Mouse (Mus musculus) MEL (cell line): ENCODE measurements around the gene Mib2. TPM values are rescaled to one million over a fixed set of nuclear protein-coding genes. Genes with fewer than 3 reads are reported as not detected.

Source experiments
- DNase-seq: peaks from one replicate; pipeline ENCODE4 v3.0.0; 2011; ENCODE audit warnings: low read depth, low spot score
- H3K27ac ChIP-seq: 2 replicates; pipeline ENCODE4 v1.5.1; 2012; ENCODE audit warnings: low read depth, mild to moderate bottlenecking, control low read depth, low read length, moderate library complexity; ENCODE audit not compliant: control insufficient read depth
- H3K27me3 ChIP-seq, 2 experiments: fragments of 150-350 bp in 1 of 2; sonication (generic) in 1 of 2; 2 replicates each; pipeline ENCODE4 v1.6.1; 2012; ENCODE audit warnings: low read length in 2 of 2, mild to moderate bottlenecking in 2 of 2, improper control_type of control experiment in 1 of 2, moderate library complexity in 1 of 2; ENCODE audit not compliant: insufficient read depth in 2 of 2, control insufficient read depth in 1 of 2
- H3K36me3 ChIP-seq, 2 experiments: 2 replicates each; pipeline ENCODE4 v1.6.1; 2012 to 2014; ENCODE audit warnings: low read length in 2 of 2, improper control_type of control experiment in 1 of 2, inconsistent platforms in 1 of 2, mild to moderate bottlenecking in 1 of 2; ENCODE audit not compliant: insufficient read depth in 2 of 2, control insufficient read depth in 1 of 2
- H3K4me1 ChIP-seq, 2 experiments: fragments of 150-350 bp in 1 of 2; sonication (generic) in 1 of 2; 2 replicates each; pipeline ENCODE4 v1.6.1; 2012; ENCODE audit warnings: low read length in 2 of 2, improper control_type of control experiment in 1 of 2, mild to moderate bottlenecking in 1 of 2; ENCODE audit not compliant: insufficient read depth in 2 of 2, control insufficient read depth in 1 of 2
- H3K4me3 ChIP-seq, 2 experiments: fragments of 150-350 bp in 1 of 2; sonication (generic) in 1 of 2; 2 replicates each; pipeline ENCODE4 v1.5.1; 2012; ENCODE audit warnings: low read depth in 2 of 2, low read length in 2 of 2, mild to moderate bottlenecking in 2 of 2, moderate library complexity in 2 of 2, control low read depth in 1 of 2, improper control_type of control experiment in 1 of 2; ENCODE audit not compliant: control insufficient read depth in 1 of 2, insufficient read depth in 1 of 2
- H3K79me2 ChIP-seq: 2 replicates; pipeline ENCODE4 v1.6.1; 2012; ENCODE audit warnings: mild to moderate bottlenecking, low read length, moderate library complexity; ENCODE audit not compliant: control insufficient read depth, poor library complexity, insufficient read depth
- H3K9ac ChIP-seq: 2 replicates; pipeline ENCODE4 v1.6.1; 2012; ENCODE audit warnings: low read depth, mild to moderate bottlenecking, control low read depth, low read length, moderate library complexity; ENCODE audit not compliant: control insufficient read depth, poor library complexity, severe bottlenecking
- H3K9me3 ChIP-seq: fragments of 150-350 bp; sonication (generic); replicated peaks from 2 replicates; pipeline ENCODE4 v1.6.1; 2012; ENCODE audit warnings: mild to moderate bottlenecking, low read length, improper control_type of control experiment, moderate library complexity; ENCODE audit not compliant: insufficient read depth
- CTCF ChIP-seq, 3 experiments: IDR thresholded peaks in 2 of 3; conservative IDR thresholded peaks in 1 of 3; 2 replicates each; pipeline ENCODE4 v1.5.1; 2011 to 2012; ENCODE audit warnings: low read length in 3 of 3, low read depth in 2 of 3, mild to moderate bottlenecking in 2 of 3, improper control_type of control experiment in 1 of 3, inconsistent platforms in 1 of 3, mixed read lengths in 1 of 3, moderate library complexity in 1 of 3; ENCODE audit not compliant: control insufficient read depth in 1 of 3, insufficient read depth in 1 of 3, poor library complexity in 1 of 3, severe bottlenecking in 1 of 3
- GABPA ChIP-seq: IDR thresholded peaks from 2 replicates; pipeline ENCODE4 v1.6.1; 2012; ENCODE audit warnings: low read depth, mild to moderate bottlenecking, inconsistent platforms, low read length, improper control_type of control experiment, moderate library complexity
- GATA1 ChIP-seq: IDR thresholded peaks from 2 replicates; pipeline ENCODE4 v1.6.1; 2011; ENCODE audit warnings: low read depth, low read length, improper control_type of control experiment
- JUND ChIP-seq: IDR thresholded peaks from 2 replicates; pipeline ENCODE4 v1.6.1; 2011; ENCODE audit warnings: low read depth, mild to moderate bottlenecking, improper control_type of control experiment, low read length
- KAT2A ChIP-seq: conservative IDR thresholded peaks from 2 replicates; pipeline ENCODE4 v1.6.1; 2012; ENCODE audit warnings: low read depth, low read length, improper control_type of control experiment, inconsistent platforms
- MEF2A ChIP-seq: IDR thresholded peaks from 2 replicates; pipeline ENCODE4 v1.6.1; 2014; ENCODE audit warnings: low read depth, mild to moderate bottlenecking, inconsistent platforms, low read length, improper control_type of control experiment; ENCODE audit not compliant: poor library complexity, insufficient replicate concordance, severe bottlenecking; ENCODE audit errors: extremely low read depth
- MYC ChIP-seq: IDR thresholded peaks from 2 replicates; pipeline ENCODE4 v1.6.1; 2011; ENCODE audit warnings: low read depth, mild to moderate bottlenecking, low read length, improper control_type of control experiment, moderate library complexity
- NELFE ChIP-seq: IDR thresholded peaks from 2 replicates; pipeline ENCODE4 v1.6.1; 2011; ENCODE audit warnings: low read depth, low read length, improper control_type of control experiment
- NRF1 ChIP-seq: IDR thresholded peaks from 2 replicates; pipeline ENCODE4 v1.6.1; 2014; ENCODE audit warnings: low read depth, mild to moderate bottlenecking, inconsistent platforms, low read length, improper control_type of control experiment, moderate library complexity; ENCODE audit not compliant: poor library complexity, insufficient read depth, severe bottlenecking
- POLR2A ChIP-seq, 2 experiments: IDR thresholded peaks; 2 replicates each; pipeline ENCODE4 v1.6.1; 2011 to 2012; ENCODE audit warnings: low read length in 2 of 2, mild to moderate bottlenecking in 2 of 2, control low read depth in 1 of 2, improper control_type of control experiment in 1 of 2, low read depth in 1 of 2, moderate library complexity in 1 of 2; ENCODE audit not compliant: control insufficient read depth in 1 of 2, insufficient read depth in 1 of 2, poor library complexity in 1 of 2
- POLR2AphosphoS2 ChIP-seq: IDR thresholded peaks from 2 replicates; pipeline ENCODE4 v1.6.1; 2011; ENCODE audit warnings: low read length, improper control_type of control experiment
- POLR2AphosphoS5 ChIP-seq: IDR thresholded peaks from 2 replicates; pipeline ENCODE4 v1.6.1; 2012; ENCODE audit warnings: low read depth, borderline replicate concordance, mild to moderate bottlenecking, inconsistent platforms, low read length, moderate library complexity, mixed read lengths
- RAD21 ChIP-seq: IDR thresholded peaks from 2 replicates; pipeline ENCODE4 v1.6.1; 2011; ENCODE audit warnings: mild to moderate bottlenecking, low read depth, low read length, improper control_type of control experiment
- SIN3A ChIP-seq: IDR thresholded peaks from 2 replicates; pipeline ENCODE4 v1.6.1; 2012; ENCODE audit warnings: low read length, improper control_type of control experiment, inconsistent platforms
- TAL1 ChIP-seq: IDR thresholded peaks from 2 replicates; pipeline ENCODE4 v1.6.1; 2012; ENCODE audit warnings: mild to moderate bottlenecking, inconsistent platforms, low read length, moderate library complexity, mixed read lengths
- UBTF ChIP-seq: IDR thresholded peaks from 2 replicates; pipeline ENCODE4 v1.6.1; 2012; ENCODE audit warnings: low read depth, mild to moderate bottlenecking, inconsistent platforms, low read length, improper control_type of control experiment, moderate library complexity, borderline replicate concordance; ENCODE audit not compliant: insufficient read depth
- USF2 ChIP-seq, 2 experiments: IDR thresholded peaks; 2 replicates each; pipeline ENCODE4 v1.6.1; 2011 to 2012; ENCODE audit warnings: improper control_type of control experiment in 2 of 2, low read length in 2 of 2, borderline replicate concordance in 1 of 2, inconsistent platforms in 1 of 2, low read depth in 1 of 2, mild to moderate bottlenecking in 1 of 2; ENCODE audit not compliant: insufficient read depth in 1 of 2
- ZC3H11A ChIP-seq: IDR thresholded peaks from 2 replicates; pipeline ENCODE4 v1.6.1; 2012; ENCODE audit warnings: low read depth, mild to moderate bottlenecking, inconsistent platforms, low read length, improper control_type of control experiment
- ZNF384 ChIP-seq: IDR thresholded peaks from 2 replicates; pipeline ENCODE4 v1.6.1; 2012; ENCODE audit warnings: low read depth, mild to moderate bottlenecking, inconsistent platforms, low read length, improper control_type of control experiment
- polyA plus RNA-seq, 2 experiments: library from polyadenylated mRNA; stranded (reverse) in 1 of 2; unstranded in 1 of 2; fragments of >175 nt in 1 of 2; fragments of >200 nt in 1 of 2; gene quantifications; 2 replicates each; pipeline versions ENCODE4 v1.2.1 to v1.2.4; 2012; ENCODE audit warnings: low replicate concordance in 2 of 2, low read depth in 1 of 2; ENCODE audit not compliant: insufficient read length in 2 of 2, insufficient read depth in 1 of 2, missing spikeins in 1 of 2
- total RNA-seq: library from RNA; depleted of rRNA; stranded (reverse); fragments of 300-350 nt; gene quantifications from 2 replicates; pipeline ENCODE4 v1.2.3, GENCODE M21; 2012

Mib2 gene
- total and polyA plus RNA-seq, 3 experiments = 21.4 to 38.3 TPM; not detected in 1

GRCm38 (mm10) chr4:155611860-155612259 is 57.1 kb downstream of the Mib2 start:
- H3K9ac ChIP-seq = no peak overlapping the region
- no peaks in the 10 kb centered on the region for H3K9me3 ChIP-seq
- DNase-seq = no peak
- H3K27ac ChIP-seq = no peak overlapping the region
- H3K36me3 ChIP-seq = peaks cover 0 to 1% of the 10 kb centered on the region in 2 experiments; a peak in 1 of 4 replicates
- no peak overlapping the region for H3K4me3 ChIP-seq
- H3K4me1 ChIP-seq = no peaks in the 10 kb centered on the region
- no peaks in the 10 kb centered on the region for H3K79me2 ChIP-seq
- no peak for TF ChIP-seq POLR2AphosphoS5
- TF ChIP-seq ZC3H11A = no peak
- no peak for TF ChIP-seq USF2 (IDR thresholded peaks at IDR 0.05; ENCODE audit: borderline replicate concordance in 1 of 2, insufficient read depth in 1 of 2, low read depth in 1 of 2, low read length in 2 of 2)
- no peak for TF ChIP-seq JUND
- no peak for TF ChIP-seq ZNF384
- TF ChIP-seq MYC = no peak
- TF ChIP-seq CTCF (IDR thresholded peaks at IDR 0.05 in 2 of 3, conservative IDR thresholded peaks at IDR 0.05 in 1 of 3; ENCODE audit: control insufficient read depth in 1 of 3, insufficient read depth in 1 of 3, low read depth in 2 of 3, low read length in 3 of 3, poor library complexity in 1 of 3, severe bottlenecking in 1 of 3) = no peak
- no peak for TF ChIP-seq SIN3A
- TF ChIP-seq GABPA = no peak
- no peaks in the 10 kb centered on the region for H3K27me3 ChIP-seq

DNA sequence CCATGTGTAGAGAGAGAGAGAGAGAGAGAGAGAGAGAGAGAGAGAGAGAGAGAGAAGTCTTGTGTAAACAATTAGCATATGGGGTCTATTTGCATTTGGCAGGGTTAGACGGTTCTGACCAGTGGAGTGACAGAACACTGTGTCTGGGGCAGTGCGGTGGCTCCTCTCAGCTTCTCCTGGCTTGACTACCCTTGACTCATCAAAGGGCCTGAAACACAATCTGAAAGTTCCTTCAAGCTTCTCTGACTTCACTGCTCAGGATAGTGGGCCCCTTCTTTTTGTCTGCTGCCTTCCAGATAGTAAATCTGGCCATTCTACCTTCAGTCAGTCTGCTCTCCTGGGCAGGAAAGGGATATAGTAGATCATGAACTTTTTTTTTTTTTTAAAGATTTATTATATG is 62.2 kb downstream of the Mib2 start:
- no peaks in the 10 kb centered on the region for H3K9me3 ChIP-seq
- H3K79me2 ChIP-seq = peaks cover 8% of the 10 kb centered on the region
- H3K4me3 ChIP-seq = no peak overlapping the region
- no peaks in the 10 kb centered on the region for H3K27me3 ChIP-seq
- DNase-seq = no peak
- H3K27ac ChIP-seq = no peak overlapping the region
- no peak for TF ChIP-seq NELFE
- no peak for TF ChIP-seq TAL1
- TF ChIP-seq MEF2A = no peak
- no peak for TF ChIP-seq KAT2A
- no peak for TF ChIP-seq POLR2AphosphoS5
- TF ChIP-seq RAD21 = no peak
- H3K4me1 ChIP-seq = peaks cover 0 to 5% of the 10 kb centered on the region in 2 experiments; a peak in 1 of 4 replicates
- peaks cover 0 to 14% of the 10 kb centered on the region in 2 experiments; a peak in 3 of 4 replicates for H3K36me3 ChIP-seq
- no peak overlapping the region for H3K9ac ChIP-seq

GRCm38 (mm10) chr4:155605132-155605531 is 63.9 kb downstream of the Mib2 start:
- Histone ChIP-seq H3K9me3 (no peaks in the 10 kb centered on the region), H3K27me3 (no peaks in the 10 kb centered on the region), H3K79me2 (peaks cover 9% of the 10 kb centered on the region), H3K4me1 (peaks cover 2 to 5% of the 10 kb centered on the region in 2 experiments; a peak in 1 of 4 replicates), H3K36me3 (peaks cover 0 to 14% of the 10 kb centered on the region in 2 experiments; a peak in 3 of 4 replicates), H3K27ac (no peak overlapping the region)
- TF ChIP-seq POLR2A (IDR thresholded peaks at IDR 0.05; ENCODE audit: control insufficient read depth in 1 of 2, insufficient read depth in 1 of 2, low read depth in 1 of 2, low read length in 2 of 2, poor library complexity in 1 of 2) = no peak
- no peak for TF ChIP-seq POLR2AphosphoS2
- no peak for TF ChIP-seq RAD21
- no peak for TF ChIP-seq NRF1
- no peak for TF ChIP-seq UBTF
- TF ChIP-seq GATA1 = no peak
- TF ChIP-seq, all 39 proteins: peak for 0
- Histone ChIP-seq H3K9ac (no peak overlapping the region), H3K4me3 (no peak overlapping the region)
- DNase-seq = no peak
